Mouse (Mus musculus) CD4-positive, CD25-positive, alpha-beta regulatory T cell (primary cell): ENCODE data around the gene Wipi2. TPM values are rescaled to one million over a fixed set of nuclear protein-coding genes. Genes with fewer than 3 reads are reported as not detected.

Source experiments
- polyA plus RNA-seq: library from polyadenylated mRNA; unstranded; fragments of 100-300 nt; shearing (Covaris generic); gene quantifications from one replicate; pipeline ENCODE4 v1.2.1, GENCODE M21; 2017

Gene Wipi2
- 58.3 TPM for polyA plus RNA-seq

DNA sequence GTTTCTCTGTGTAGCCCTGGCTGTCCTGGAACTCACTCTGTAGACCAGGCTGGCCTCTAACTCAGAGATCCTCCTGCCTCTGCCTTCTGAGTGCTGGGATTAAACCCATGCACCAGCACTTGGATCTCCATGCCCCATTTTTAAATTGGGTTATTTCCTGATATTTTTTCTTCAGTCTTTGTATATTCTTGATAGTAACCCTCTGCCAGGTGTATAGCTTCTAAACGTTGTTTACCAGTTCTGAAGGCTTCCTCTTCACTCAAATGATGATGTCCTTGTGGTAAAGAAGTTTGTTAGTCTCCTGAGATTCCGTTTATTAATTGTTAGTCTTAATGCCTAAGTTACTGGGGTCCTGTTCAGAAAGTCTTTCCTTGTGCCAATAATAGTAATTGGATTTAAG lies at the start of gene Wipi2:
Gene Wipi2, plus strand, starts transcription at position 301 of the 400 bp plus-strand sequence.

DNA sequence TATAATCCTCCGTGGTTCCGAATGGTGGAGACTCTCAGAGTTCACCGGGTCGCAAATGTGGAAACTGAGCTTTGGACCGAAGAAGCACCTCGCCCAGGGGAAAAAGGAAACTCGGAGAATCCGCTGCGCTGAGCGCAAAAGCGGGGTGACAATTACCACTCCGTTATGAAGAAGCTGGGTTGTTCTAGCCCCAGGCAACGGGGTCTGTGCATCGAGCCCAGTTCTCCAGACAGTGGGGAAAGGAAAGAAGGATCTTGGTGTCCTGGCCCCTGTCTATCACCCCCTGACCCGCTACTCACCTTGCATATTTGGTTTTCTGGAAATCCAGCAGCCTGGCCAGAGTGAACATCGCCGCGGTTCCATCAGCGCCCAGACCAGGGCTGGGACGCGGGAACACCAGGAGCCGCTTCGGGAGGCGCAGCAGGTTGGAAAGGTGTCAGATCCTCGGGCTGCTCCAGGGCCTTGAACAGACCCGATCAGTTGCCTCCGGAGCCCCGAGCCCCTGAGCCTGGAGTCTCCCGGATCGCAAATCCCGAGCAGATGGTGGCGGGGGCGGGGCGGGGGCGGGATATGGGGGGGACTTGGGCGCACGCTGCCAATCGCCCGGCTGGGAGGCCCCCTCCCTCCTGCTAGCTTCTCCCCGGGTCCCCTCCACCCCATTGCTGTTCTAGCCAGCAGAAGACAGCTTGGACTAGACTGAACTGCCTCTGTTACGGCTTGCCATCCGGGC lies 19.1 kb upstream of the Wipi2 start, which contains the start of gene Mmd2:
Gene Mmd2, minus strand, starts transcription at position 542 of the 730 bp plus-strand sequence.

DNA sequence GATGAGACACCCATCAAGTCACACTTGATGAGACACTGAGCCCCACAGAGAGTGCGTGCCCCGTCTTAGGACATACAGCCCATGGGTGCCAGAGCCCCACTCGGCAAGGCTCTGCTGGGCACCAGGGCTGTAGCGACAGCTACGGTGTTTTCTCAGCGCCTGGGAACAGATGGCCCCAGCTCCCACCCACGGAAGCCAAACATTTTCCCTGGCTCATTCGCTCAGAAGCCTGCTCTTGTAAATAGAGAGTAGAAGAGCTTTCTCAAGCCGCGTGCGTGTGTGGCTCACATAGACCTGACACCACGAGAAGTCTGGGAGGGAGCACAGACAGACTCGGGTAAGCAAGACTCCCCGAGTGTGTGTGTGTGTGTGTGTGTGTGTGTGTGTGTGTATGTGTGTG lies 64.8 kb downstream of the Wipi2 start, which contains the start of gene Slc29a4:
Gene Slc29a4, plus strand, starts transcription at position 265 of the 400 bp plus-strand sequence.

Other genes starting within 250 kb of the Wipi2 start
- gene Foxk1, start 226.2 kb upstream of the Wipi2 start, polyA plus RNA-seq = 17.6 TPM
- gene Ap5z1, start 163.8 kb upstream of the Wipi2 start, polyA plus RNA-seq = 35.1 TPM
- gene Papolb, start 97.6 kb upstream of the Wipi2 start, polyA plus RNA-seq = not detected
- not detected for gene Radil, start 76.6 kb upstream of the Wipi2 start, polyA plus RNA-seq
- gene Mmd2, start 18.9 kb upstream of the Wipi2 start, polyA plus RNA-seq = not detected
- gene Slc29a4, start 64.8 kb downstream of the Wipi2 start, polyA plus RNA-seq = 1.7 TPM
- gene Tnrc18, start 190.0 kb downstream of the Wipi2 start, polyA plus RNA-seq = 22.3 TPM